Mouse (Mus musculus) gastrocnemius, postnatal 10 days (tissue): ENCODE results near the gene Olfr173. TPM values are rescaled to one million over a fixed set of nuclear protein-coding genes. Genes with fewer than 3 reads are reported as not detected.

ENCODE experiments used
- DNase-seq: peaks from one replicate; pipeline ENCODE4 v3.0.0; 2021; ENCODE audit warnings: mixed read lengths
- long read RNA-seq, 2 experiments: library from polyadenylated mRNA; stranded (forward); transcript quantifications; one replicate each; pipeline ENCODE4 v2.0.0; 2021
- microRNA-seq, 2 experiments: library from miRNA; unstranded; fragments of <30 nt; microRNA quantifications; one replicate each; pipeline ENCODE4 v1.2.0; 2021
- total RNA-seq, 2 experiments: library from RNA; stranded (reverse); gene quantifications; 2 replicates each; pipeline ENCODE4 v1.2.3; 2021

The Olfr173 gene
- total RNA-seq = not detected
- long read RNA-seq, experiment 1 = 0 reads
- long read RNA-seq, experiment 2 = 0 reads

DNA sequence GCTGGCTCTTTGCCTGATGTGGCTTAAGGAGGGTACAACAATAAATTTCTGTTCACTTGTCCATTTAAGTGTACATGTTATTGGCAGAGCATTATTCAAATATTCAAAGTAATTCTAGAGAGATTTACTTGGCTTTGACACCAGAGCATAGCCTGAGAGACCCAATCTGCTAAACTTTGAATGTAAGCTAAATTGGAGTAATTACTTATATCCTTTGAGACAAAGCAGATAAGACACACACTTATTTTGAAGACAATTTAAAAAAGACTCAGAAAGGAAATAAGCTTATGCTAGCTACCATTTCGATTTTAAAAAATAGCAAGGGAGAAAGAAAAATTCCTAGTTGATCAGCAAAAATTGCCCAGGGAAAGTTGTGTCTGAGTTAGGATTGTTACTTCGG, at the start of gene Olfr173:
TSS of gene Olfr173 (minus strand) at position 101 of the 400 bp plus-strand sequence.
- no peak for DNase-seq

GRCm38 (mm10) chr16:58826732-58827319, 26.8 kb upstream of the Olfr173 start, which contains the start of gene Olfr175-ps1:
Olfr175-ps1 (minus strand) TSS chr16:58826782.
- no peak for DNase-seq

DNA sequence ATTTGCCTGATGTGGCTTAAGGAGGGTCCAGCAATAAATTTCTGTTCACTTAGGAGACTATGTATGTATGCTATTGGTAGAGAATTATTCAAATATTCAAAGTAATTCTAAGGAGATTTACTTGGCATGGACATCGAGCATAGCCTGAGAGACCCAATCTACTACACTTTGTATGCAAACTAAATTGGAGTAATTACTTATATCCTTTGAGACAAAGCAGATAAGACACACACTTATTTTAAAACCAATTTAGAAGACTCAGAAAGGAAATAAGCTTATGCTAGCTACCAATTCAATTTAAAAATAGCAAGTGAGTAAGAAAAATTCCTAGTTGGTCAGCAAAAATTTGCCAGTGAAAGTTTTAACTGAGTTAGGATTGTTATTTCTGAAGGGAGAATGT, 37.0 kb downstream of the Olfr173 start, which contains the start of gene Olfr172:
TSS of gene Olfr172 (minus strand) at position 101 of the 400 bp plus-strand sequence.
- no peak for DNase-seq

DNA sequence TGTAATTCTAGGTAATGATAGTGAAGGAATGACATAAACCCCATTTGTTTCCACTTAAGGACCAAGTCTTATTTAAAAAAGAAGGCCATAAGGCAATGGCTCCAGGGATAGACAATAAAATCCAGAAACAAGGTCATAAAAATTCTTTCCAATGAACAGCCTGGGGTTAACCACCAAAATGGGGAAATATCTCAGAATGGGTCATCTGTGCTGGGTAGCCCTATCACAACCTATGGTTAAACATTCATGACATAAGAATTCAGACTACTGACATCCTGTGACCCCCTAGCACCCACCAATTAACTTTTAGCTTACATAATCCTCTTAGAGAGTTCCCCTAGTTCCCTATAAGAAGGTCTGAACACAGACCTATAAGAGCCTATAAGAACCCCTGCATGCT, 43.9 kb downstream of the Olfr173 start:
- no peak for DNase-seq

DNA sequence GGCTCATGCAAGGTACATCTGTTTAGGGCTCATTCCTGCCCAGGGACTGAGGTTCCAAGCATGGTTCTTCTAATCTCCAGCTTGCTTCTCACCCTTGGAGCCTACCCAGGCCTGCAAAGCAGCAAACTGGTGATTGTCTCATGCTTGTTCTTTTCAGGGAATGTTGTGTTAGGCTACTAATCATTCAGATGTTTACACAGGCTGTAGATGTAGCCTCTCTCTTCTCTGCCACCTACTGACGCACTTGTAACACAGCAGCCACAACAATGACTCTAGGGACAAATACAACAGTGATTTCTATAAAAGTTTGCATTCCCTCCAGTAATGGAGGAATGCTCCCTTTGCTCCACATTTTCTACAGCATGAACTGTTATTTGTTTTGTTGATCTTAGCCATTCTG, 48.8 kb downstream of the Olfr173 start:
- no peak for DNase-seq

- no peak for DNase-seq
Measured at GRCm38 (mm10) chr16:58746715-58747114, 53.4 kb downstream of the Olfr173 start.

Small RNAs within 50 kb of the gene (microRNA-seq; reads per million reads assigned to microRNA genes)
- 0 reads per million in 2 experiments for gene Gm27564

Other genes with a start within 250 kb of the Olfr173 start
- gene Gm813, start 183.3 kb downstream of the Olfr173 start, total RNA-seq = not detected
- not detected for gene E330017A01Rik, start 161.5 kb downstream of the Olfr173 start, total RNA-seq
- gene Cpox, start 130.0 kb downstream of the Olfr173 start, total RNA-seq = 10 to 100 TPM; 12.0 to 12.4 TPM
- not detected for gene Gpr15, start 81.2 kb downstream of the Olfr173 start, total RNA-seq
- 10 to 100 TPM; 54.6 to 68.2 TPM for gene Cldnd1, start 72.4 kb downstream of the Olfr173 start, total RNA-seq
- not detected for gene Olfr172, start 37.1 kb downstream of the Olfr173 start, total RNA-seq
- not detected for gene Olfr175-ps1, start 26.5 kb upstream of the Olfr173 start, total RNA-seq
- not detected for gene Olfr177, start 74.5 kb upstream of the Olfr173 start, total RNA-seq
- not detected for gene Olfr178, start 91.8 kb upstream of the Olfr173 start, total RNA-seq
- gene Olfr181, start 128.5 kb upstream of the Olfr173 start, total RNA-seq = not detected
- not detected for gene Olfr180, start 129.1 kb upstream of the Olfr173 start, total RNA-seq
- not detected for gene Olfr183, start 195.1 kb upstream of the Olfr173 start, total RNA-seq
- not detected for gene Olfr186, start 230.0 kb upstream of the Olfr173 start, total RNA-seq
- gene Olfr187, start 239.5 kb upstream of the Olfr173 start, total RNA-seq = not detected